Mouse (Mus musculus): ENCODE measurements around the gene Gm20683.

GRCm38 (mm10) chr17:25879750-25880149 is 38.2 kb upstream of the Gm20683 start:
- no peak for TF ChIP-seq CTCF (IDR thresholded peaks at IDR 0.05; ENCODE audit: control insufficient read depth, insufficient read depth, low read length)
- TF ChIP-seq POLR2A (IDR thresholded peaks at IDR 0.05; ENCODE audit: borderline replicate concordance, control insufficient read depth, low read depth, low read length): no peak
